In the genomic region with DNA sequence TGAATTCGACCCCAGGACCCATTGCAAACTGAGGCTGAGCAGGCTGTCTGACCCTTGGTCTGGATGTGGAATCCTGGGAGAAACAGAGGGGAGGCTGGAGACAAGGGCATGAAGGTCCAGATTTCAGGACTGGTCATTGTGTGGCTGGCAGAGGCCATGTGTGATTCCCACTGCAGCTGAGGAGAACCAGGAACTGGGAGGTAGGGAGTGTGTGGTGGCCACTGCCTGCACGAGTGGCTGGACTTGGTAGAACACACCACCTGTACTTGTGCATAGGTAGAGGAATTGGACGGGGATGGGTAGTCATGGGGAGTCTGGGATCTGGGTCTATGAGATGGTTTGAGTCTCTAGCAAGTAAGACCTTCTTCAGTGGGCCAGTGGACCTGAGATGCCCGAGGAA, we compare ENCODE assay signal across 17 mouse cellular contexts.
A peak's percentile ranks its signal among the peaks of the same experiment; 100 is the strongest.
DNase-seq lines count a peak whose midpoint lies in the region; ATAC-seq and TF ChIP-seq lines count a peak whose summit lies in the region.
"Had no signal": no experiment of that assay in that cellular context is flagged by ENCODE, and none has a peak within 500 bp of the region (broad histone marks: within the 10 kb centered on the region; RNA-seq: fewer than 3 reads in every experiment).

No protein-coding gene starts in this region.

- no peak for ATAC-seq in heart, embryonic 13.5 days (ENCODE audit: extremely low read depth, insufficient number of reproducible peaks, low FRiP score, low TSS enrichment)
- ATAC-seq in forebrain, embryonic 14.5 days = no peak
- ATAC-seq in limb, embryonic 12.5 days (ENCODE audit: insufficient number of reproducible peaks, insufficient read depth, low FRiP score, low TSS enrichment, low read depth) = no peak
- ATAC-seq in liver, postnatal 0 days = no peak
- ATAC-seq: activated CD4-positive, CD25-positive, alpha-beta regulatory T cell, adult 4 months had no signal

- H3K9ac ChIP-seq in heart, embryonic 13.5 days = peak overlapping the region; percentile 47; the same call in 1 of the 2 replicates
- H3K9ac ChIP-seq in forebrain, embryonic 14.5 days (ENCODE audit: low read length) = no peak overlapping the region
- H3K9ac ChIP-seq in limb, embryonic 12.5 days (replicated peaks) = peak overlapping the region; percentile 34; the same call in 1 of the 2 replicates
- no peak overlapping the region for H3K9ac ChIP-seq in liver, postnatal 0 days (replicated peaks)
- H3K9ac ChIP-seq: liver, embryonic 14.5 days had no signal

- 69% methylated on average over 4 of the region's 4 CpGs for WGBS in heart, embryonic 13.5 days
- WGBS in forebrain, embryonic 14.5 days = 49% methylated on average over 4 of the region's 4 CpGs
- WGBS in limb, embryonic 12.5 days = 58% methylated on average over 4 of the region's 4 CpGs
- 75% methylated on average over 4 of the region's 4 CpGs for WGBS in liver, postnatal 0 days (ENCODE audit: insufficient replicate concordance)

- no peaks in the 10 kb centered on the region for H3K9me3 ChIP-seq in heart, embryonic 13.5 days
- no peaks in the 10 kb centered on the region for H3K9me3 ChIP-seq in forebrain, embryonic 14.5 days (replicated peaks; ENCODE audit: control insufficient read depth, low read length)
- no peaks in the 10 kb centered on the region for H3K9me3 ChIP-seq in limb, embryonic 12.5 days
- no peaks in the 10 kb centered on the region for H3K9me3 ChIP-seq in liver, postnatal 0 days (ENCODE audit: low read length)

- no peak overlapping the region for H3K4me2 ChIP-seq in heart, embryonic 13.5 days
- H3K4me2 ChIP-seq in forebrain, embryonic 14.5 days (ENCODE audit: low read length) = no peak overlapping the region
- H3K4me2 ChIP-seq in limb, embryonic 12.5 days = no peak overlapping the region
- H3K4me2 ChIP-seq in liver, postnatal 0 days (ENCODE audit: low read depth, low read length) = no peak overlapping the region

- intact Hi-C loops in left cerebral cortex, postnatal 10 days (cut with DNase I) = loop anchor here (5.0 to 10.0 kb wide), 3 partner anchors 76 to 799 kb away; partner anchors contain the start of genes Rpl14 and Trak1

- no peaks in the 10 kb centered on the region for H3K27me3 ChIP-seq in heart, embryonic 13.5 days (replicated peaks)
- H3K27me3 ChIP-seq in forebrain, embryonic 14.5 days (replicated peaks; ENCODE audit: control insufficient read depth, insufficient read depth, low read length) = no peaks in the 10 kb centered on the region
- H3K27me3 ChIP-seq in limb, embryonic 12.5 days = no peaks in the 10 kb centered on the region
- no peaks in the 10 kb centered on the region for H3K27me3 ChIP-seq in liver, postnatal 0 days (ENCODE audit: insufficient read depth, low read length)

- 0 out of 2 replicates have a peak overlapping the region, but pooled peaks have one; percentile 9 for H3K27ac ChIP-seq in heart, embryonic 13.5 days (replicated peaks)
- H3K27ac ChIP-seq in cortical plate, adult 2 months (ENCODE audit: insufficient read depth, low read length) = 0 out of 2 replicates have a peak overlapping the region, but pooled peaks have one; percentile 26
- H3K27ac ChIP-seq in forebrain, embryonic 14.5 days (ENCODE audit: low read depth, low read length) = peak overlapping the region; percentile 99; the same call in 1 of the 2 replicates
- peak overlapping the region; percentile 75 for H3K27ac ChIP-seq in limb, embryonic 12.5 days
- no peak overlapping the region for H3K27ac ChIP-seq in liver, postnatal 0 days (ENCODE audit: low read depth)
- H3K27ac ChIP-seq: kidney, postnatal 0 days; liver, embryonic 14.5 days had no signal

- TF ChIP-seq CTCF in cortical plate, adult 2 months (IDR thresholded peaks at IDR 0.05; ENCODE audit: extremely low read depth, insufficient read depth, low read length) = no peak
- no peak for TF ChIP-seq CTCF in liver, postnatal 0 days (IDR thresholded peaks at IDR 0.05; ENCODE audit: low read depth)

- peaks cover 44% of the 10 kb centered on the region for H3K4me1 ChIP-seq in heart, embryonic 13.5 days
- H3K4me1 ChIP-seq in cortical plate, adult 2 months (ENCODE audit: control insufficient read depth, insufficient read depth, low read length) = peaks cover 20% of the 10 kb centered on the region
- peaks cover 32% of the 10 kb centered on the region for H3K4me1 ChIP-seq in forebrain, embryonic 14.5 days (ENCODE audit: control insufficient read depth, insufficient read depth, low read length)
- peaks cover 54% of the 10 kb centered on the region for H3K4me1 ChIP-seq in limb, embryonic 12.5 days (replicated peaks)
- peaks cover 26% of the 10 kb centered on the region for H3K4me1 ChIP-seq in liver, postnatal 0 days (ENCODE audit: insufficient read depth)

- TF ChIP-seq EP300 in liver, postnatal 0 days (IDR thresholded peaks at IDR 0.05; ENCODE audit: low read depth) = no peak

- DNase-seq in heart, adult 8-10 months (ENCODE audit: low spot score) = no peak
- DNase-seq in forebrain, embryonic 14.5 days (ENCODE audit: low spot score) = no peak
- no peak for DNase-seq in right cerebral cortex, postnatal 10 days (ENCODE audit: low spot score in 2 of 2)
- DNase-seq in left cerebral cortex, postnatal 10 days (ENCODE audit: extremely low spot score in 1 of 2, low spot score in 2 of 2) = no peak
- no peak for DNase-seq in liver, postnatal 0 days
- DNase-seq: cerebellum, adult 18-20 months; gastrocnemius, postnatal 25 days; heart, postnatal 4 days; lung, postnatal 4 days; right cerebral cortex, postnatal 4 days had no signal

- H3K36me3 ChIP-seq in heart, embryonic 13.5 days = peaks cover 6% of the 10 kb centered on the region
- H3K36me3 ChIP-seq in forebrain, embryonic 14.5 days (ENCODE audit: control insufficient read depth, insufficient read depth, low read length) = no peaks in the 10 kb centered on the region
- H3K36me3 ChIP-seq in limb, embryonic 12.5 days = no peaks in the 10 kb centered on the region
- H3K36me3 ChIP-seq in liver, postnatal 0 days (replicated peaks; ENCODE audit: insufficient read depth, low read length) = no peaks in the 10 kb centered on the region

- TF ChIP-seq POLR2A in cortical plate, adult 2 months (IDR thresholded peaks at IDR 0.05; ENCODE audit: extremely low read depth, insufficient read depth, low read length) = no peak

- H3K4me3 ChIP-seq in heart, embryonic 13.5 days = no peak overlapping the region
- H3K4me3 ChIP-seq in cortical plate, adult 2 months (ENCODE audit: insufficient read depth, low read length) = no peak overlapping the region
- no peak overlapping the region for H3K4me3 ChIP-seq in forebrain, embryonic 14.5 days (ENCODE audit: low read depth, low read length)
- H3K4me3 ChIP-seq in limb, embryonic 12.5 days (replicated peaks) = no peak overlapping the region
- no peak overlapping the region for H3K4me3 ChIP-seq in liver, postnatal 0 days (ENCODE audit: low read depth, low read length)
- H3K4me3 ChIP-seq: myocyte had no signal

Comparison
In these comparisons a context has a peak if more than half of its experiments do, and no peak if none do; other contexts are left out.
1. H3K9ac ChIP-seq: peak in heart, embryonic 13.5 days (single experiment) and limb, embryonic 12.5 days (single experiment); none in forebrain, embryonic 14.5 days (single experiment) and liver, postnatal 0 days (single experiment).